In genomic region chr15:78926021-78926919, GRCm38 (mm10) we compare ENCODE assay signal across 8 mouse cellular contexts. TPM values are rescaled to one million over a fixed set of nuclear protein-coding genes. Genes with fewer than 3 reads are reported as not detected.
A peak's percentile ranks its signal among the peaks of the same experiment; 100 is the strongest.
DNase-seq lines count a peak whose midpoint lies in the region; ATAC-seq lines count a peak whose summit lies in the region.

Gene Lgals1 (plus strand): TSS chr15:78926725.

- WGBS in hindbrain, embryonic 12.5 days, result 7% methylated on average over 19 of the region's 20 CpGs

- peak within 1 kb of the TSS; percentile 30 for H3K4me3 ChIP-seq in hindbrain, embryonic 12.5 days

- H3K9me3 ChIP-seq in hindbrain, embryonic 12.5 days (replicated peaks), result no peaks in the 10 kb centered on the region

- peaks cover 26% of the 10 kb centered on the region for H3K4me1 ChIP-seq in hindbrain, embryonic 12.5 days

- no peaks in the 10 kb centered on the region for H3K36me3 ChIP-seq in hindbrain, embryonic 12.5 days

- peak; percentile 53 for DNase-seq in T-cell, adult 2 months (ENCODE audit: low spot score)
- peak; percentile 85 for DNase-seq in cerebellum, adult 9-11 months
- DNase-seq in frontal cortex, adult 2 months (ENCODE audit: extremely low spot score in 1 of 2, low spot score in 1 of 2), result peak in 1 of 2 experiments; percentile 55
- peak; percentile 48 to 66 for DNase-seq in layer of hippocampus, postnatal 14 days (ENCODE audit: low spot score in 2 of 2)
- DNase-seq in lung, postnatal 25 days (ENCODE audit: low spot score), result peak; percentile 84
- DNase-seq in retina, embryonic 14.5 days (ENCODE audit: low spot score), result peak; percentile 69
- peak; percentile 81 for DNase-seq in urinary bladder, postnatal 25 days (ENCODE audit: low spot score)

- peak within 1 kb of the TSS; percentile 50 for H3K9ac ChIP-seq in hindbrain, embryonic 12.5 days

- peaks cover 13% of the 10 kb centered on the region; the same call in 1 of the 2 replicates for H3K27me3 ChIP-seq in hindbrain, embryonic 12.5 days

- H3K4me2 ChIP-seq in hindbrain, embryonic 12.5 days (replicated peaks), result peak within 1 kb of the TSS; percentile 57

- peak within 1 kb of the TSS; percentile 56 for H3K27ac ChIP-seq in hindbrain, embryonic 12.5 days

- ATAC-seq in hindbrain, embryonic 12.5 days (ENCODE audit: low FRiP score), result peak; percentile 39; the same call in 1 of the 2 replicates

RNA-seq across cellular contexts. Expression of gene Lgals1, which starts in this region (rescaled TPM):
- polyA plus RNA-seq in frontal cortex, adult 2 months (2012; rRNA removed), result 48.2 and 56.0 TPM in 2 replicates
- polyA plus RNA-seq in hindbrain, embryonic 12.5 days (2016; fragmentation: Nextera tagmentation; extraction: Ambion mirVana), result 569 and 595 TPM in 2 replicates
- total RNA-seq in layer of hippocampus, postnatal 14 days (2021), result 10 to 100 TPM; 15.3 to 27.0 TPM

Comparison
In these comparisons a context has a peak if more than half of its experiments do, and no peak if none do; other contexts are left out.
1. RNA of gene Lgals1 (polyA plus RNA-seq): 569 to 595 TPM in hindbrain, embryonic 12.5 days; 48.2 to 56.0 TPM in frontal cortex, adult 2 months; every median in the first group is over 10 times any median in the second.